Mouse (Mus musculus) small intestine, adult 2 months (tissue): ENCODE results near the gene Tradd.

Source experiments
- CTCF ChIP-seq: fragments of 200-500 bp; IDR thresholded peaks from 2 replicates; pipeline ENCODE4 v1.5.1; 2012; ENCODE audit warnings: low read depth, mild to moderate bottlenecking, control low read depth, inconsistent platforms, low read length, moderate library complexity, mixed read lengths; ENCODE audit not compliant: insufficient replicate concordance, insufficient read length; ENCODE audit errors: extremely low read depth
- POLR2A ChIP-seq: fragments of 200-500 bp; IDR thresholded peaks from 2 replicates; pipeline ENCODE4 v1.6.1; 2012; ENCODE audit warnings: low read depth, mild to moderate bottlenecking, control low read depth, inconsistent platforms, low read length, moderate library complexity

GRCm38 (mm10) chr8:105278911-105279334, 14.5 kb upstream of the Tradd start:
- TF ChIP-seq POLR2A, result no peak
- no peak; the same call in 1 of the 2 replicates for TF ChIP-seq CTCF
